Mouse (Mus musculus) CH12.LX (cell line): Measurements from ENCODE around the gene Trappc4. TPM values are rescaled to one million over a fixed set of nuclear protein-coding genes. Genes with fewer than 3 reads are reported as not detected.
A peak's percentile ranks its signal among the peaks of the same experiment; 100 is the strongest.

ENCODE experiments used
- DNase-seq: peaks from one replicate; pipeline ENCODE4 v3.0.0-alpha.2; 2013; ENCODE audit errors: extremely low read depth
- H3K27ac ChIP-seq: 2 replicates; pipeline ENCODE4 v1.5.1; 2012; ENCODE audit warnings: low read depth, mild to moderate bottlenecking, control low read depth, moderate library complexity; ENCODE audit not compliant: insufficient read depth
- H3K27me3 ChIP-seq: replicated peaks from 2 replicates; pipeline ENCODE3; 2012; ENCODE audit warnings: inconsistent platforms
- H3K36me3 ChIP-seq, 2 experiments: replicated peaks in 1 of 2; 2 replicates each; pipeline versions ENCODE3 to v1.6.1; 2012; ENCODE audit warnings: inconsistent platforms in 1 of 2, low read length in 1 of 2, mild to moderate bottlenecking in 1 of 2, mixed read lengths in 1 of 2, moderate library complexity in 1 of 2; ENCODE audit not compliant: control insufficient read depth in 1 of 2, insufficient read depth in 1 of 2
- H3K4me1 ChIP-seq, 2 experiments: 2 replicates each; pipeline ENCODE4 v1.6.1; 2012; ENCODE audit warnings: inconsistent platforms in 1 of 2, moderate library complexity in 1 of 2; ENCODE audit not compliant: insufficient read depth in 2 of 2, control insufficient read depth in 1 of 2
- H3K4me2 ChIP-seq: 2 replicates; pipeline ENCODE4 v1.6.1; 2012; ENCODE audit warnings: low read depth, mild to moderate bottlenecking, control low read depth; ENCODE audit not compliant: poor library complexity, insufficient read depth, severe bottlenecking
- H3K4me3 ChIP-seq, 3 experiments: fragments of 150-350 bp in 1 of 3; sonication (generic) in 1 of 3; replicated peaks in 1 of 3; 2 replicates each; pipeline versions ENCODE3 to v1.5.1; 2011 to 2012; ENCODE audit warnings: low read depth in 2 of 3, low read length in 2 of 3, mild to moderate bottlenecking in 2 of 3, moderate library complexity in 2 of 3, control low read depth in 1 of 3, improper control_type of control experiment in 1 of 3, inconsistent platforms in 1 of 3, mixed read lengths in 1 of 3; ENCODE audit not compliant: poor library complexity in 1 of 3
- H3K79me2 ChIP-seq: replicated peaks from 2 replicates; pipeline ENCODE4 v1.6.1; 2012; ENCODE audit warnings: mild to moderate bottlenecking, moderate library complexity; ENCODE audit not compliant: control insufficient read depth, poor library complexity, insufficient read depth, severe bottlenecking; ENCODE audit errors: extremely low read depth
- H3K9ac ChIP-seq: 2 replicates; pipeline ENCODE4 v1.6.1; 2012; ENCODE audit warnings: low read depth, mild to moderate bottlenecking, control low read depth, moderate library complexity; ENCODE audit not compliant: insufficient read depth
- H3K9me3 ChIP-seq: replicated peaks from 2 replicates; pipeline ENCODE3; 2012; ENCODE audit warnings: low read length, inconsistent platforms, mixed read lengths
- CHD2 ChIP-seq: IDR thresholded peaks from 2 replicates; pipeline ENCODE4 v1.6.1; 2011; ENCODE audit warnings: low read length, improper control_type of control experiment
- CTCF ChIP-seq, 2 experiments: IDR thresholded peaks in 1 of 2; conservative IDR thresholded peaks in 1 of 2; 2 replicates each; pipeline ENCODE4 v1.5.1; 2011 to 2012; ENCODE audit warnings: low read depth in 2 of 2, low read length in 2 of 2, improper control_type of control experiment in 1 of 2, inconsistent platforms in 1 of 2, mild to moderate bottlenecking in 1 of 2, moderate library complexity in 1 of 2
- E2F4 ChIP-seq: IDR thresholded peaks from 2 replicates; pipeline ENCODE4 v1.6.1; 2011; ENCODE audit warnings: low read depth, low read length, improper control_type of control experiment; ENCODE audit not compliant: insufficient replicate concordance
- EP300 ChIP-seq: IDR thresholded peaks from 2 replicates; pipeline ENCODE4 v1.6.1; 2011; ENCODE audit warnings: low read length, improper control_type of control experiment
- JUN ChIP-seq: IDR thresholded peaks from 2 replicates; pipeline ENCODE4 v1.6.1; 2011; ENCODE audit warnings: low read depth, mild to moderate bottlenecking, low read length, improper control_type of control experiment, moderate library complexity; ENCODE audit not compliant: insufficient read depth
- JUND ChIP-seq: conservative IDR thresholded peaks from 2 replicates; pipeline ENCODE4 v1.6.1; 2011; ENCODE audit warnings: low read depth, low read length, improper control_type of control experiment
- KAT2A ChIP-seq: IDR thresholded peaks from 2 replicates; pipeline ENCODE4 v1.6.1; 2012; ENCODE audit warnings: low read length, improper control_type of control experiment, inconsistent platforms; ENCODE audit not compliant: insufficient replicate concordance
- MAX ChIP-seq: IDR thresholded peaks from 2 replicates; pipeline ENCODE4 v1.6.1; 2011; ENCODE audit warnings: low read length, improper control_type of control experiment
- MEF2A ChIP-seq: IDR thresholded peaks from 2 replicates; pipeline ENCODE4 v1.6.1; 2014; ENCODE audit warnings: low read depth, mild to moderate bottlenecking, inconsistent platforms, low read length, improper control_type of control experiment, borderline replicate concordance
- MXI1 ChIP-seq: IDR thresholded peaks from 2 replicates; pipeline ENCODE4 v1.6.1; 2011; ENCODE audit warnings: mild to moderate bottlenecking, low read depth, low read length, improper control_type of control experiment
- PAX5 ChIP-seq: IDR thresholded peaks from 2 replicates; pipeline ENCODE4 v1.6.1; 2012; ENCODE audit warnings: low read length, inconsistent platforms, mixed read lengths
- POLR2AphosphoS2 ChIP-seq: IDR thresholded peaks from 2 replicates; pipeline ENCODE4 v1.6.1; 2011; ENCODE audit warnings: low read depth, low read length, improper control_type of control experiment
- RAD21 ChIP-seq: IDR thresholded peaks from 2 replicates; pipeline ENCODE4 v1.6.1; 2011; ENCODE audit warnings: low read depth, mild to moderate bottlenecking, low read length, improper control_type of control experiment, moderate library complexity
- SMC3 ChIP-seq: IDR thresholded peaks from 2 replicates; pipeline ENCODE4 v1.6.1; 2011; ENCODE audit warnings: low read depth, low read length, improper control_type of control experiment
- TBP ChIP-seq: conservative IDR thresholded peaks from 2 replicates; pipeline ENCODE4 v1.6.1; 2011; ENCODE audit warnings: low read depth, low read length, improper control_type of control experiment
- TCF12 ChIP-seq: IDR thresholded peaks from 2 replicates; pipeline ENCODE4 v1.6.1; 2014; ENCODE audit warnings: low read depth, mild to moderate bottlenecking, inconsistent platforms, low read length, improper control_type of control experiment
- USF2 ChIP-seq: conservative IDR thresholded peaks from 2 replicates; pipeline ENCODE4 v1.6.1; 2011; ENCODE audit warnings: low read depth, low read length, improper control_type of control experiment
- ZKSCAN1 ChIP-seq: IDR thresholded peaks from 2 replicates; pipeline ENCODE4 v1.6.1; 2012; ENCODE audit warnings: low read depth, inconsistent platforms, low read length, improper control_type of control experiment, borderline replicate concordance
- dilution Hi-C: fragments of 300-500 bp; cut with MboI; formaldehyde crosslinking; loops from 2 replicates; pipeline ENCODE4 v1.14.3; 2020; ENCODE audit warnings: low sequenced_read_pairs; ENCODE audit not compliant: extremely low pct_unique_long_range_greater_than_20kb, extremely low pct_ligation_motif_present
- in situ Hi-C: fragments of 300-500 bp; cut with MboI; formaldehyde crosslinking; loops from 3 replicates; pipeline ENCODE4 v1.14.3; 2019; ENCODE audit warnings: low sequenced_read_pairs, low pct_ligation_motif_present, low pct_unique_long_range_greater_than_20kb, mixed read lengths
- polyA plus RNA-seq: library from polyadenylated mRNA; unstranded; fragments of >175 nt; gene quantifications from 2 replicates; pipeline ENCODE4 v1.2.1, GENCODE M21; 2012; ENCODE audit warnings: low read depth; ENCODE audit not compliant: insufficient read length
- total RNA-seq, 2 experiments: library from RNA; depleted of rRNA; stranded (reverse); fragments of 300-350 nt in 1 of 2; fragments of >200 nt in 1 of 2; gene quantifications; 2 replicates each; pipeline ENCODE4 v1.2.3; 2012 to 2014

Trappc4 gene
- total and polyA plus RNA-seq, 3 experiments, result 69.2 to 125 (median 81.3) TPM

DNA sequence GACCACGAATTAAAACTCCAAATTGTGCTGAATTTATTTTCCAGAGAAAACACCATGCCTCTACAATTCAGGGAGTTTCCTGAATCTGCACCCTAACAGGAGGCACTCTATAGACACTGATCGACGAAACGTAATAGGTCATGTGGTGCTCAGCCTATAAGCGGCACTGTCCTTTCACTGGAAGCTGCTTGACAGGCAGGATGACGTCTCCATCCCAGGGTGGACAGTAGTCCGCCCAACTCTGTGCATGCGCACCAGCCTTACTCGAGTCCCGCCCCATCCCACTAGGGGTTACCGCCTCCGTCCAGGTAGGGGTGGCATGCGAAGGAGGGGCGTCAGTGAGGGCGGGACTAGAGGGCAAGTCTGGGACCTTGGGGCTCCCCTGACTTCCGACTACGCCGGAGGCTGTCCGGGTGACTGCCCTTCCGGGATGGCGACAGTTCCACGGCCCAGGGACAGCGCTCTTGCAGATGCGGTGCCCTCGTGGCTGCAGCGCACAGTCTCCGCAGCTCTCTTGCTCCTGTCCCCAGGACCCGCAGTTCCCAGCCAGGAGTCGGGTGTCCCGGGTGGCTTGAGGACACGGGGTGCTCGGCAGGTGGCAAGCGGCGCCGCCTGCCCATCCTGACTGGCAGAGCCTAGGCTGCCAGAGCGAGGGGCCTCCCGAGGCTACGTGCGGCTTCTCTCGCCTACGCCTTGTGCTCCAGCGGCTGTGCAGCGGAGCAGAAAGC, 10.6 kb downstream of the Trappc4 start, which contains the start of gene Slc37a4 (continued):
- TF ChIP-seq MEF2A (peak; percentile 60; the same call in 1 of the 2 replicates), POLR2AphosphoS2 (peak; percentile 69; the same call in 1 of the 2 replicates), ZKSCAN1 (no peak), MXI1 (no peak), CHD2 (peak; percentile 44; the same call in 1 of the 2 replicates), TBP (peak; percentile 88), USF2 (peak; percentile 84), TCF12 (peak; percentile 38; the same call in 1 of the 2 replicates), KAT2A (no peak), MAX (peak; percentile 72), JUN (no peak), E2F4 (no peak)
- TF ChIP-seq, all 38 proteins: peak for 18

DNA sequence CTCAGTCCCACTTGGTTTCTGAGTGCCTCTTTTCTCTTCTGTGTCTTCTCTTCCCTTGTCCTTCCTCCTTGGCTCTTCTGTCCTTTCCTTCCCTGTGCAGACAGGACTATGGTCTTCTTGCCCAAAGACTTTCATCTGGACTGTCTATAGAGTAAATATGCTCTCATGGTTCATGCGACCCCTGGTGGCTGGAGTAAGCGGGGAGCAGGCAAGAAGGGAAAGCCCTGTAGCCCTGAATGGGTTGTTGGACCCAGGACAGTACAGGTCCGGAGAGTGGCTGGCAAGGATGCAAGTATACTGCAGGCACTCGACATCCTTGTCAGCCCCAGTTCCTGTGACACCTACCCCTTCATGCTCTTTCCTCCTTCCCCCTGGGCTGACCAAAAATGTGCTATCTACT, 15.9 kb downstream of the Trappc4 start:
- H3K4me1 ChIP-seq, result peaks cover 2 to 24% of the 10 kb centered on the region in 2 experiments; a peak in 3 of 4 replicates
- peak; percentile 61 for DNase-seq
- TF ChIP-seq EP300 (no peak), JUN (no peak), E2F4 (no peak), TCF12 (no peak), MAX (no peak), USF2 (no peak), ZKSCAN1 (no peak), MEF2A (no peak), PAX5 (no peak), JUND (no peak), RAD21 (peak; percentile 21), CTCF (conservative IDR thresholded peaks at IDR 0.05 in 1 of 2, IDR thresholded peaks at IDR 0.05 in 1 of 2; ENCODE audit: low read depth in 2 of 2, low read length in 2 of 2) (peak; percentile 72 to 75), POLR2AphosphoS2 (no peak), SMC3 (peak; percentile 69)
- TF ChIP-seq, all 38 proteins: peak for 3
- Histone ChIP-seq H3K27ac (no peak overlapping the region), H3K4me2 (no peak overlapping the region), H3K4me3 (no peak overlapping the region), H3K27me3 (no peaks in the 10 kb centered on the region), H3K9me3 (no peaks in the 10 kb centered on the region), H3K79me2 (no peaks in the 10 kb centered on the region), H3K9ac (no peak overlapping the region), H3K36me3 (peaks cover 45 to 64% of the 10 kb centered on the region in 2 experiments)
- dilution Hi-C loops, result no loop called here
- in situ Hi-C loops, result no loop called here
